Mouse (Mus musculus): Measurements from ENCODE around the gene Slc26a6.

DNA sequence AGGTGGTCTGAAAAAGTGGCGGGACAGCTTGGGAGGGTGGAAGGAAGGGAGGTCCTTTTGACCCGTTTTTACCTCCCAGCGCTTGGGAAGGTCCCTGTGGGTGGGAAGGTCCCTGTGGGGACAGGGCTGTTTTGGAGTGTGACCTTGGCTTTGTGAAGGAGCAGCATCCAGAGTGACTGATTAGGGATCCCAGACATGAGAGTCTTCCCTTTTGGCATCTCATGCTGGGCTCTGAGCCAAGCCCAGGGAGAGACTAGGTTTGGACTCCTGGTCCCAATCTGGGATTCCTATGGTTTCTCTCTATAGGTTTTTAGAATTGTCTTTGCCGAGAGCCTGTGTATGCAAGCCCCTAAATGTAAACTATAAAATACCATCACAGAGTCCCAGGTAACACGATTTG is 42.6 kb upstream of the Slc26a6 start:
- TF ChIP-seq CTCF (IDR thresholded peaks at IDR 0.05; ENCODE audit: low read depth, low read length) = no peak
- TF ChIP-seq POLR2A (IDR thresholded peaks at IDR 0.05; ENCODE audit: extremely low read depth, insufficient read depth, low read length) = no peak

Data from liver, adult 2 months (tissue).